Mouse (Mus musculus) CH12.LX (cell line): ENCODE data around the gene Bcl2l14. TPM values are rescaled to one million over a fixed set of nuclear protein-coding genes. Genes with fewer than 3 reads are reported as not detected.
A peak's percentile ranks its signal among the peaks of the same experiment; 100 is the strongest.

Source experiments
- DNase-seq: peaks from one replicate; pipeline ENCODE4 v3.0.0-alpha.2; 2013; ENCODE audit errors: extremely low read depth
- H3K27ac ChIP-seq: 2 replicates; pipeline ENCODE4 v1.5.1; 2012; ENCODE audit warnings: low read depth, mild to moderate bottlenecking, control low read depth, moderate library complexity; ENCODE audit not compliant: insufficient read depth
- H3K27me3 ChIP-seq: replicated peaks from 2 replicates; pipeline ENCODE3; 2012; ENCODE audit warnings: inconsistent platforms
- H3K36me3 ChIP-seq, 2 experiments: replicated peaks in 1 of 2; 2 replicates each; pipeline versions ENCODE3 to v1.6.1; 2012; ENCODE audit warnings: inconsistent platforms in 1 of 2, low read length in 1 of 2, mild to moderate bottlenecking in 1 of 2, mixed read lengths in 1 of 2, moderate library complexity in 1 of 2; ENCODE audit not compliant: control insufficient read depth in 1 of 2, insufficient read depth in 1 of 2
- H3K4me1 ChIP-seq, 2 experiments: 2 replicates each; pipeline ENCODE4 v1.6.1; 2012; ENCODE audit warnings: inconsistent platforms in 1 of 2, moderate library complexity in 1 of 2; ENCODE audit not compliant: insufficient read depth in 2 of 2, control insufficient read depth in 1 of 2
- H3K4me2 ChIP-seq: 2 replicates; pipeline ENCODE4 v1.6.1; 2012; ENCODE audit warnings: low read depth, mild to moderate bottlenecking, control low read depth; ENCODE audit not compliant: poor library complexity, insufficient read depth, severe bottlenecking
- H3K4me3 ChIP-seq, 3 experiments: fragments of 150-350 bp in 1 of 3; sonication (generic) in 1 of 3; replicated peaks in 1 of 3; 2 replicates each; pipeline versions ENCODE3 to v1.5.1; 2011 to 2012; ENCODE audit warnings: low read depth in 2 of 3, low read length in 2 of 3, mild to moderate bottlenecking in 2 of 3, moderate library complexity in 2 of 3, control low read depth in 1 of 3, improper control_type of control experiment in 1 of 3, inconsistent platforms in 1 of 3, mixed read lengths in 1 of 3; ENCODE audit not compliant: poor library complexity in 1 of 3
- H3K79me2 ChIP-seq: replicated peaks from 2 replicates; pipeline ENCODE4 v1.6.1; 2012; ENCODE audit warnings: mild to moderate bottlenecking, moderate library complexity; ENCODE audit not compliant: control insufficient read depth, poor library complexity, insufficient read depth, severe bottlenecking; ENCODE audit errors: extremely low read depth
- H3K9ac ChIP-seq: 2 replicates; pipeline ENCODE4 v1.6.1; 2012; ENCODE audit warnings: low read depth, mild to moderate bottlenecking, control low read depth, moderate library complexity; ENCODE audit not compliant: insufficient read depth
- H3K9me3 ChIP-seq: replicated peaks from 2 replicates; pipeline ENCODE3; 2012; ENCODE audit warnings: low read length, inconsistent platforms, mixed read lengths
- BHLHE40 ChIP-seq: IDR thresholded peaks from 2 replicates; pipeline ENCODE4 v1.6.1; 2011; ENCODE audit warnings: mild to moderate bottlenecking, low read depth, low read length, improper control_type of control experiment
- CHD1 ChIP-seq: IDR thresholded peaks from 2 replicates; pipeline ENCODE4 v1.6.1; 2012; ENCODE audit warnings: low read depth, low read length, improper control_type of control experiment, inconsistent platforms
- CTCF ChIP-seq, 2 experiments: IDR thresholded peaks in 1 of 2; conservative IDR thresholded peaks in 1 of 2; 2 replicates each; pipeline ENCODE4 v1.5.1; 2011 to 2012; ENCODE audit warnings: low read depth in 2 of 2, low read length in 2 of 2, improper control_type of control experiment in 1 of 2, inconsistent platforms in 1 of 2, mild to moderate bottlenecking in 1 of 2, moderate library complexity in 1 of 2
- E2F4 ChIP-seq: IDR thresholded peaks from 2 replicates; pipeline ENCODE4 v1.6.1; 2011; ENCODE audit warnings: low read depth, low read length, improper control_type of control experiment; ENCODE audit not compliant: insufficient replicate concordance
- ELF1 ChIP-seq: IDR thresholded peaks from 2 replicates; pipeline ENCODE4 v1.6.1; 2014; ENCODE audit warnings: low read depth, mild to moderate bottlenecking, inconsistent platforms, low read length, improper control_type of control experiment
- EP300 ChIP-seq: IDR thresholded peaks from 2 replicates; pipeline ENCODE4 v1.6.1; 2011; ENCODE audit warnings: low read length, improper control_type of control experiment
- ETS1 ChIP-seq: conservative IDR thresholded peaks from 2 replicates; pipeline ENCODE4 v1.6.1; 2012; ENCODE audit warnings: low read depth, mild to moderate bottlenecking, inconsistent platforms, low read length, improper control_type of control experiment, moderate library complexity
- IRF4 ChIP-seq: IDR thresholded peaks from 2 replicates; pipeline ENCODE4 v1.6.1; 2014; ENCODE audit warnings: low read depth, mild to moderate bottlenecking, inconsistent platforms, low read length, improper control_type of control experiment
- JUND ChIP-seq: conservative IDR thresholded peaks from 2 replicates; pipeline ENCODE4 v1.6.1; 2011; ENCODE audit warnings: low read depth, low read length, improper control_type of control experiment
- KAT2A ChIP-seq: IDR thresholded peaks from 2 replicates; pipeline ENCODE4 v1.6.1; 2012; ENCODE audit warnings: low read length, improper control_type of control experiment, inconsistent platforms; ENCODE audit not compliant: insufficient replicate concordance
- MAFK ChIP-seq: IDR thresholded peaks from 2 replicates; pipeline ENCODE4 v1.6.1; 2011; ENCODE audit warnings: low read length, improper control_type of control experiment; ENCODE audit not compliant: insufficient replicate concordance
- MAX ChIP-seq: IDR thresholded peaks from 2 replicates; pipeline ENCODE4 v1.6.1; 2011; ENCODE audit warnings: low read length, improper control_type of control experiment
- MAZ ChIP-seq: IDR thresholded peaks from 2 replicates; pipeline ENCODE4 v1.6.1; 2012; ENCODE audit warnings: low read depth, mild to moderate bottlenecking, inconsistent platforms, low read length, improper control_type of control experiment, moderate library complexity
- NELFE ChIP-seq: IDR thresholded peaks from 2 replicates; pipeline ENCODE4 v1.6.1; 2011; ENCODE audit warnings: low read depth, low read length, improper control_type of control experiment
- PAX5 ChIP-seq: IDR thresholded peaks from 2 replicates; pipeline ENCODE4 v1.6.1; 2012; ENCODE audit warnings: low read length, inconsistent platforms, mixed read lengths
- POLR2AphosphoS2 ChIP-seq: IDR thresholded peaks from 2 replicates; pipeline ENCODE4 v1.6.1; 2011; ENCODE audit warnings: low read depth, low read length, improper control_type of control experiment
- RCOR1 ChIP-seq: conservative IDR thresholded peaks from 2 replicates; pipeline ENCODE4 v1.6.1; 2012; ENCODE audit warnings: low read depth, mild to moderate bottlenecking, inconsistent platforms, low read length, improper control_type of control experiment
- SMC3 ChIP-seq: IDR thresholded peaks from 2 replicates; pipeline ENCODE4 v1.6.1; 2011; ENCODE audit warnings: low read depth, low read length, improper control_type of control experiment
- UBTF ChIP-seq: IDR thresholded peaks from 2 replicates; pipeline ENCODE4 v1.6.1; 2012; ENCODE audit warnings: low read depth, mild to moderate bottlenecking, inconsistent platforms, low read length, improper control_type of control experiment, moderate library complexity
- USF2 ChIP-seq: conservative IDR thresholded peaks from 2 replicates; pipeline ENCODE4 v1.6.1; 2011; ENCODE audit warnings: low read depth, low read length, improper control_type of control experiment
- ZC3H11A ChIP-seq: IDR thresholded peaks from 2 replicates; pipeline ENCODE4 v1.6.1; 2012; ENCODE audit warnings: low read depth, mild to moderate bottlenecking, inconsistent platforms, low read length, improper control_type of control experiment
- ZMIZ1 ChIP-seq: IDR thresholded peaks from 2 replicates; pipeline ENCODE4 v1.6.1; 2012; ENCODE audit warnings: low read depth, mild to moderate bottlenecking, inconsistent platforms, low read length, improper control_type of control experiment
- ZNF384 ChIP-seq: IDR thresholded peaks from 2 replicates; pipeline ENCODE4 v1.6.1; 2012; ENCODE audit warnings: low read depth, low read length, improper control_type of control experiment, inconsistent platforms
- dilution Hi-C: fragments of 300-500 bp; cut with MboI; formaldehyde crosslinking; loops from 2 replicates; pipeline ENCODE4 v1.14.3; 2020; ENCODE audit warnings: low sequenced_read_pairs; ENCODE audit not compliant: extremely low pct_unique_long_range_greater_than_20kb, extremely low pct_ligation_motif_present
- in situ Hi-C: fragments of 300-500 bp; cut with MboI; formaldehyde crosslinking; loops from 3 replicates; pipeline ENCODE4 v1.14.3; 2019; ENCODE audit warnings: low sequenced_read_pairs, low pct_ligation_motif_present, low pct_unique_long_range_greater_than_20kb, mixed read lengths
- polyA plus RNA-seq: library from polyadenylated mRNA; unstranded; fragments of >175 nt; gene quantifications from 2 replicates; pipeline ENCODE4 v1.2.1, GENCODE M21; 2012; ENCODE audit warnings: low read depth; ENCODE audit not compliant: insufficient read length
- total RNA-seq, 2 experiments: library from RNA; depleted of rRNA; stranded (reverse); fragments of 300-350 nt in 1 of 2; fragments of >200 nt in 1 of 2; gene quantifications; 2 replicates each; pipeline ENCODE4 v1.2.3; 2012 to 2014

The Bcl2l14 gene
- total and polyA plus RNA-seq, 3 experiments: 0.93 to 4.4 (median 3.0) TPM

DNA sequence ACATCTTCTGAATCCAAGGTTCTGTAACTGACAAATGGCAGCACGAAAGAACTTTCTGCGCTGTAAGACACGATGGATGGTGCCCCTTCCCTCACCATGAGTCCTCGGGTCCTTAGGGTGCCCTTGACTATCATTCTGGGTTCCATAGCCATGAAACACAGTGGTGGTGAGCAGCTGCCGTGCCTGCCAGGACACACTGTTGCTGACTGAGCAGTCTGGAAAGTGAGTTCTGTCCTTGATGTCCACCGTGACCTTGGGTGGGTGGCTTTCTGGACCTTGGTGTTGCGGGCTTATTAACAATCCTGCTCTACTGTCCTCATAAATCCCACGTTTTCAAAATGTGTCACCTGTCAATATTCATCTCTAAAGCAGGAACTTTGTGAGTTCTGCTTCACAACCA lies 6.2 kb upstream of the Bcl2l14 start:
- TF ChIP-seq SMC3 (no peak), NELFE (0 out of 2 replicates have a peak, but pooled peaks have one; percentile 2)
- in situ Hi-C loops: loop anchor here (10.0 kb wide), 1 partner anchor 425 kb away; no protein-coding TSS in a partner anchor
- Histone ChIP-seq H3K4me2 (no peak overlapping the region), H3K4me1 (no peaks in the 10 kb centered on the region), H3K9ac (no peak overlapping the region), H3K9me3 (peaks cover 3% of the 10 kb centered on the region), H3K36me3 (no peaks in the 10 kb centered on the region), H3K27me3 (no peaks in the 10 kb centered on the region), H3K79me2 (no peaks in the 10 kb centered on the region), H3K4me3 (no peak overlapping the region), H3K27ac (no peak overlapping the region)
- dilution Hi-C loops: no loop called here
- no peak for DNase-seq

DNA sequence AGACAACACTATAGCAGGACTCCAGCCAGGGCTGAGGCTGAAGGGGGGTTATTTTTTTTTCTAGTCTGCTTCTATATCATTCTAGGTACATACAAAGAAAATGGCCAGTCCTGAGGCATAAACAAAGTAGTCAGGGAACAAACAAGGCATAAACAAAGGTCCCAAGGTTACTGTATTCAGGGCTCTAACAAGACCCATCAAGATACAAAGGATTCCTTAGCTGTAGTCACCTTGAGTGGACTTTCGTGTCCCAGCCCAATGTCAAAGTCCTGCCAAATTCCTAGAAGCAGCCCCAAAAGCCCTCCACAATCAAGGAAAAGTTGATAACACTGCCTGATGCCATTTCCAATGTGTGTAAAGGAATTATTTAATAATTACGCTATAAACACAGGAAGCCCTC lies 5.3 kb upstream of the Bcl2l14 start:
- Histone ChIP-seq H3K79me2 (no peaks in the 10 kb centered on the region), H3K9ac (no peak overlapping the region), H3K27me3 (no peaks in the 10 kb centered on the region), H3K27ac (no peak overlapping the region), H3K9me3 (peaks cover 3% of the 10 kb centered on the region), H3K36me3 (no peaks in the 10 kb centered on the region), H3K4me2 (no peak overlapping the region)
- dilution Hi-C loops: no loop called here
- no peak for DNase-seq
- TF ChIP-seq EP300 (no peak), ETS1 (no peak), CHD1 (no peak), MAX (no peak), ZMIZ1 (no peak), KAT2A (no peak), BHLHE40 (no peak), E2F4 (no peak), JUND (no peak)
- TF ChIP-seq, all 38 proteins: peak for 0
- H3K4me1 ChIP-seq: no peaks in the 10 kb centered on the region
- H3K4me3 ChIP-seq: no peak overlapping the region
- in situ Hi-C loops: no loop called here

DNA sequence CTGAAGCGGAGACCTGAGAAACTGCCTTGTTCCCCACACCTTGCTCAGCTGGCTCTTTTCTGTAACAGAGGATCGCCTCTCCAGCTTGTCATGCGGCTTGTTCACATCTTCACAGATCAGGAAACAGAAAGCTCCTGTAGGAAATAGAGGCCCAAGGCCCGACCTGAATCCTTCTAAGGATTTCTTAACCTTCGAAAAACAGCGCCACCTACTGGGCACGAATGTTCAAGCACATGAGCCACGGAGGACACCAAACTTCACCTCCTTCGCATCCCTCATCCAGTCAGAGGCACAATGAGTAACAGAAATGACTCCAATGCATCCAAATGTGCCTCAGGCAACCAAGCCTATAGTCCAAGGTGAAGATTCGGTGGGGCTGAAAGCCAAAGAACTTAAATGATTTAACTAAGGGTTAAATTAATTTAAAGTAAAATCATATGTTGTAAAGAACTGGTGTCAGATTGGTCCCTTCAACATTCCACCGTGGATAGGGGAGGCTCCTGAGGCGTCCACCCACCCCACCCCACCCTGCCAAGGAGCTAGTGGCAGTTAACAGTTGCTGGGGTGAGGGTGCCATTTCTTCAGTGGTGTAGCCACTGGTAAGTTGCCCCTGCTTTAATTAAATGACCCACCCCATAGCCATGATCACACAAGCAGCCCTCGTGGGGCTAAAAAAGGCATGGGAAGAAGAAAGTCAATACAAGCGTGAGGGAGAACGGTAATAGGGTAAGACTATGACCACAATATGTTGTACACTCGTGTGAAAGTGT lies 7.0 kb downstream of the Bcl2l14 start:
- H3K27ac ChIP-seq: no peak overlapping the region
- H3K79me2 ChIP-seq: no peaks in the 10 kb centered on the region
- H3K27me3 ChIP-seq: no peaks in the 10 kb centered on the region
- peaks cover 0 to 5% of the 10 kb centered on the region in 2 experiments; a peak in 1 of 4 replicates for H3K4me1 ChIP-seq
- H3K9me3 ChIP-seq: no peaks in the 10 kb centered on the region
- peak; percentile 85 for DNase-seq
- 0 out of 2 replicates have a peak overlapping the region, but pooled peaks have one; percentile 15 for H3K4me2 ChIP-seq
- dilution Hi-C loops (no loop called here), in situ Hi-C loops (loop anchor here (5.0 kb wide), 1 partner anchor 446 kb away; no protein-coding TSS in a partner anchor)
- no peak overlapping the region for H3K9ac ChIP-seq
- no peaks in the 10 kb centered on the region for H3K36me3 ChIP-seq
- no peak overlapping the region for H3K4me3 ChIP-seq
- no peak for TF ChIP-seq PAX5
- peak; percentile 61 for TF ChIP-seq SMC3
- no peak for TF ChIP-seq ZNF384
- no peak for TF ChIP-seq EP300
- no peak for TF ChIP-seq E2F4
- no peak for TF ChIP-seq MAFK
- no peak for TF ChIP-seq IRF4
- TF ChIP-seq USF2: no peak
- TF ChIP-seq ZC3H11A: peak; percentile 8; the same call in 1 of the 2 replicates
- TF ChIP-seq UBTF: no peak
- TF ChIP-seq RCOR1: no peak
- peak; percentile 79 to 80 for TF ChIP-seq CTCF (conservative IDR thresholded peaks at IDR 0.05 in 1 of 2, IDR thresholded peaks at IDR 0.05 in 1 of 2; ENCODE audit: low read depth in 2 of 2, low read length in 2 of 2)
- no peak for TF ChIP-seq JUND
- no peak for TF ChIP-seq MAZ
- no peak for TF ChIP-seq POLR2AphosphoS2
- no peak for TF ChIP-seq ZMIZ1
- TF ChIP-seq ELF1: no peak
- TF ChIP-seq KAT2A: no peak
- no peak for TF ChIP-seq NELFE
